Mouse (Mus musculus) E14TG2a.4 (cell line): ENCODE data around the gene Akirin1.

ENCODE experiments used
- CTCF ChIP-seq: conservative IDR thresholded peaks from 2 replicates; pipeline ENCODE4 v1.5.1; 2014; ENCODE audit warnings: low read length
- NANOG ChIP-seq: IDR thresholded peaks from 2 replicates; pipeline ENCODE4 v1.6.1; 2014; ENCODE audit warnings: borderline replicate concordance, low read length, mixed read lengths
- POU5F1 ChIP-seq: IDR thresholded peaks from 2 replicates; pipeline ENCODE4 v1.6.1; 2014; ENCODE audit warnings: low read length, borderline replicate concordance

DNA sequence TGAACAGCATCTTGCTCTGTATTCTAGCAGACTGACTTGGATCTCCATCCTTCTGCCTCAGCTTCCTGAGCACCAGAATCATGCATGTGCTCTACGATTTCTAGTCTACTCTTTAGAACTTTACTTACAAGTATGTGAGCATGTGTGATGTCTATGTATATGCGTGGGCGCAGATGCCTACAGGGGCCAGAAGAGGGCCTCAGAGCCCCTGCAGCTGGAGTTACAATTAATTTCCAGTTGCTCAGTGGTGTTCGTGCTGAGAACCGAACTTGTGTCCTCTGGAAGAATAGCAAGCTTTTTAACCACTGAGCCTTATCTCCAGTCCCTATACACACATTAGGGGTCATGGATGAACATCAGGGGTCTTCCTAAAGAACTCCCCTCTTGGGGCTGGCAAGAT, 42.8 kb downstream of the Akirin1 start:
- TF ChIP-seq CTCF (no peak), NANOG (no peak), POU5F1 (no peak)
